Mouse (Mus musculus): ENCODE measurements around the gene Cacng3.

DNA sequence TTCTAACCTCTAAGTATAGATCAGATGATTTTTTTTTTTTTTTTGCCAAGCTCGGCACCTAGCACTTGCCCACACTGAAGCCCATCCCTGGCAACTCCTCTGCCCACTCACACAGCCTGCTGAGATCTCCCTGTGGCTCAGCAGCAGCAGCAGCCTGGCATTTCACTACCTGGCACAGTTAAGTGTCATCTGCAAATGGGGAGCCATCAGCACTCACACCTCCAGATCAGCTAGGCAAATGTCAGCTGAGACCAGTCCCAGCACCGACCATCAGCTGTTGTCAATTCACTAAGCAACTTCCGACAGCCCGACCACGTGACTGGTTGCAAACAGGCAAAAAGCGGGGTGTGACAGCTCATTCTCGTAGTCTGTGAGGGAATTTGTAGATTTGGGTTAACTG lies 109.3 kb downstream of the Cacng3 start:
- TF ChIP-seq CTCF (IDR thresholded peaks at IDR 0.05; ENCODE audit: low read depth) (no peak), EP300 (IDR thresholded peaks at IDR 0.05; ENCODE audit: low read depth) (no peak)
